Mouse (Mus musculus): ENCODE data around the gene Klk15. TPM values are rescaled to one million over a fixed set of nuclear protein-coding genes. Genes with fewer than 3 reads are reported as not detected.

Gene Klk15
- polyA plus RNA-seq, 1 experiment: not detected

GRCm38 (mm10) chr7:43985657-43986056 is 52.1 kb downstream of the Klk15 start:
- no peak for DNase-seq (ENCODE audit: low read depth)

Other genes with a start within 250 kb of the Klk15 start
- gene Klk14, start 243.3 kb upstream of the Klk15 start, polyA plus RNA-seq (2012; rRNA removed): 0.13 TPM in 1 of 2 replicates, not detected in the other
- 0.22 and 0.38 TPM in 2 replicates for gene Klk13, start 221.2 kb upstream of the Klk15 start, polyA plus RNA-seq (2012; rRNA removed)
- not detected in 2 replicates for gene Klk12, start 164.8 kb upstream of the Klk15 start, polyA plus RNA-seq (2012; rRNA removed)
- 0.28 TPM in 1 of 2 replicates, not detected in the other for gene Klk11, start 159.1 kb upstream of the Klk15 start, polyA plus RNA-seq (2012; rRNA removed)
- gene Klk10, start 152.7 kb upstream of the Klk15 start, polyA plus RNA-seq (2012; rRNA removed): 0.67 and 1.1 TPM in 2 replicates
- gene Klk9, start 141.8 kb upstream of the Klk15 start, polyA plus RNA-seq (2012; rRNA removed): not detected in 2 replicates
- gene Klk8, start 136.2 kb upstream of the Klk15 start, polyA plus RNA-seq (2012; rRNA removed): 1.1 and 1.6 TPM in 2 replicates
- gene Klk7, start 122.4 kb upstream of the Klk15 start, polyA plus RNA-seq (2012; rRNA removed): not detected in 2 replicates
- not detected in 2 replicates for gene Klk6, start 109.2 kb upstream of the Klk15 start, polyA plus RNA-seq (2012; rRNA removed)
- not detected in 2 replicates for gene Klk5, start 91.8 kb upstream of the Klk15 start, polyA plus RNA-seq (2012; rRNA removed)
- not detected in 2 replicates for gene Klk4, start 52.6 kb upstream of the Klk15 start, polyA plus RNA-seq (2012; rRNA removed)
- 0.57 and 0.96 TPM in 2 replicates for gene Klk1b8, start 16.9 kb downstream of the Klk15 start, polyA plus RNA-seq (2012; rRNA removed)
- gene Klk1b1, start 33.0 kb downstream of the Klk15 start, polyA plus RNA-seq (2012; rRNA removed): not detected in 2 replicates
- not detected in 2 replicates for gene Klk1b9, start 42.3 kb downstream of the Klk15 start, polyA plus RNA-seq (2012; rRNA removed)
- 0.25 and 0.66 TPM in 2 replicates for gene Klk1b11, start 62.1 kb downstream of the Klk15 start, polyA plus RNA-seq (2012; rRNA removed)
- gene Klk1b26, start 78.4 kb downstream of the Klk15 start, polyA plus RNA-seq (2012; rRNA removed): 0.81 and 1.6 TPM in 2 replicates
- 1.5 and 26.9 TPM in 2 replicates for gene Klk1b27, start 118.5 kb downstream of the Klk15 start, polyA plus RNA-seq (2012; rRNA removed)
- gene Klk1b21, start 168.6 kb downstream of the Klk15 start, polyA plus RNA-seq (2012; rRNA removed): 0.23 and 0.51 TPM in 2 replicates
- gene Klk1b22, start 178.9 kb downstream of the Klk15 start, polyA plus RNA-seq (2012; rRNA removed): 16.3 TPM in 1 of 2 replicates, not detected in the other
- not detected in 2 replicates for gene Klk1b16, start 203.0 kb downstream of the Klk15 start, polyA plus RNA-seq (2012; rRNA removed)

Measured in gonadal fat pad, adult 2 months (tissue).